In genomic region chr7:19256567-19256966, GRCm38 (mm10) we compare ENCODE assay signal across 21 mouse cellular contexts. TPM values are rescaled to one million over a fixed set of nuclear protein-coding genes. Genes with fewer than 3 reads are reported as not detected.
A peak's percentile ranks its signal among the peaks of the same experiment; 100 is the strongest.
DNase-seq lines count a peak whose midpoint lies in the region; ATAC-seq and TF ChIP-seq lines count a peak whose summit lies in the region.
"Had no signal": no experiment of that assay in that cellular context is flagged by ENCODE, and none has a peak within 500 bp of the region (broad histone marks: within the 10 kb centered on the region; RNA-seq: fewer than 3 reads in every experiment).

No protein-coding gene starts in this region.

- no peak overlapping the region for H3K9ac ChIP-seq in forebrain, embryonic 13.5 days
- H3K9ac ChIP-seq in forebrain, embryonic 15.5 days (replicated peaks): no peak overlapping the region
- H3K9ac ChIP-seq: embryonic facial prominence, embryonic 13.5 days; hindbrain, embryonic 13.5 days; limb, embryonic 13.5 days; lung, embryonic 14.5 days; neural tube, embryonic 15.5 days had no signal

- H3K4me2 ChIP-seq in forebrain, embryonic 13.5 days: no peak overlapping the region
- H3K4me2 ChIP-seq in forebrain, embryonic 15.5 days (replicated peaks): no peak overlapping the region
- H3K4me2 ChIP-seq: embryonic facial prominence, embryonic 13.5 days; heart, embryonic 11.5 days; hindbrain, embryonic 13.5 days; limb, embryonic 13.5 days; lung, embryonic 14.5 days; neural tube, embryonic 15.5 days had no signal

- TF ChIP-seq CTCF in E14TG2a.4 (conservative IDR thresholded peaks at IDR 0.05; ENCODE audit: low read length): no peak

- H3K36me3 ChIP-seq in E14TG2a.4 (ENCODE audit: insufficient read depth, low read length): peaks cover 52% of the 10 kb centered on the region
- H3K36me3 ChIP-seq in splenic B cell, adult 2 months (ENCODE audit: control insufficient read depth, insufficient read depth, low read length, poor library complexity, severe bottlenecking): peaks cover 22% of the 10 kb centered on the region
- H3K36me3 ChIP-seq in forebrain, embryonic 13.5 days (ENCODE audit: poor library complexity, severe bottlenecking): peaks cover 66% of the 10 kb centered on the region
- H3K36me3 ChIP-seq in midbrain, embryonic 10.5 days: peaks cover 69% of the 10 kb centered on the region
- peaks cover 49% of the 10 kb centered on the region for H3K36me3 ChIP-seq in forebrain, embryonic 15.5 days

- WGBS in forebrain, embryonic 13.5 days: 89% methylated on average over 7 of the region's 7 CpGs
- WGBS in midbrain, embryonic 10.5 days: 89% methylated on average over 7 of the region's 7 CpGs
- 92% methylated on average over 7 of the region's 7 CpGs for WGBS in forebrain, embryonic 15.5 days

- no peaks in the 10 kb centered on the region for H3K9me3 ChIP-seq in E14TG2a.4 (ENCODE audit: low read length)
- no peaks in the 10 kb centered on the region for H3K9me3 ChIP-seq in forebrain, embryonic 13.5 days (replicated peaks)
- H3K9me3 ChIP-seq in midbrain, embryonic 10.5 days (replicated peaks): no peaks in the 10 kb centered on the region
- no peaks in the 10 kb centered on the region for H3K9me3 ChIP-seq in forebrain, embryonic 15.5 days
- H3K9me3 ChIP-seq: embryonic facial prominence, embryonic 13.5 days; G1E; hindbrain, embryonic 13.5 days; limb, embryonic 13.5 days; neural tube, embryonic 15.5 days had no signal

- H3K27me3 ChIP-seq in E14TG2a.4 (ENCODE audit: insufficient read depth, low read length): no peaks in the 10 kb centered on the region
- no peaks in the 10 kb centered on the region for H3K27me3 ChIP-seq in splenic B cell, adult 2 months (ENCODE audit: control insufficient read depth, insufficient read depth, low read length, poor library complexity, severe bottlenecking)
- no peaks in the 10 kb centered on the region for H3K27me3 ChIP-seq in forebrain, embryonic 13.5 days
- no peaks in the 10 kb centered on the region for H3K27me3 ChIP-seq in midbrain, embryonic 10.5 days (ENCODE audit: low read depth, poor library complexity, severe bottlenecking)
- H3K27me3 ChIP-seq in forebrain, embryonic 15.5 days: no peaks in the 10 kb centered on the region
- H3K27me3 ChIP-seq: embryonic facial prominence, embryonic 13.5 days; hindbrain, embryonic 13.5 days; limb, embryonic 13.5 days; neural tube, embryonic 15.5 days had no signal

- peak; percentile 70 for ATAC-seq in granulocyte monocyte progenitor cell, adult 5-6 weeks (replicated peaks; ENCODE audit: poor library complexity, severe bottlenecking)
- ATAC-seq in forebrain, embryonic 13.5 days: no peak
- no peak for ATAC-seq in forebrain, embryonic 15.5 days (replicated peaks)

- H3K4me3 ChIP-seq in E14TG2a.4 (replicated peaks; ENCODE audit: low read length): peak overlapping the region; percentile 75; the same call in 1 of the 2 replicates
- H3K4me3 ChIP-seq in forebrain, embryonic 13.5 days: no peak overlapping the region
- H3K4me3 ChIP-seq in midbrain, embryonic 10.5 days: no peak overlapping the region
- no peak overlapping the region for H3K4me3 ChIP-seq in forebrain, embryonic 15.5 days
- H3K4me3 ChIP-seq: embryonic facial prominence, embryonic 13.5 days; gastrocnemius, adult 2 months; hindbrain, embryonic 13.5 days; limb, embryonic 13.5 days; myocyte; neural tube, embryonic 15.5 days had no signal

- peak; percentile 38 for DNase-seq in lung, postnatal 36 days
- DNase-seq in lung, postnatal 10 days: no peak
- peak; percentile 35 for DNase-seq in splenic B cell, adult 2 months (ENCODE audit: low read depth, low spot score)
- no peak for DNase-seq in midbrain, embryonic 10.5 days (ENCODE audit: low spot score)
- DNase-seq: cerebellum, adult 2 months; kidney, postnatal 4 days; lung, embryonic 14.5 days had no signal

- H3K27ac ChIP-seq in forebrain, embryonic 13.5 days: no peak overlapping the region
- H3K27ac ChIP-seq in midbrain, embryonic 10.5 days (replicated peaks): no peak overlapping the region
- H3K27ac ChIP-seq in forebrain, embryonic 15.5 days (replicated peaks): no peak overlapping the region
- H3K27ac ChIP-seq: hindbrain, embryonic 13.5 days; limb, embryonic 13.5 days; neural tube, embryonic 15.5 days had no signal

- peaks cover 63% of the 10 kb centered on the region for H3K4me1 ChIP-seq in E14TG2a.4 (replicated peaks; ENCODE audit: low read depth, low read length)
- H3K4me1 ChIP-seq in forebrain, embryonic 13.5 days: no peaks in the 10 kb centered on the region
- peaks cover 7% of the 10 kb centered on the region for H3K4me1 ChIP-seq in midbrain, embryonic 10.5 days
- no peaks in the 10 kb centered on the region for H3K4me1 ChIP-seq in forebrain, embryonic 15.5 days
- H3K4me1 ChIP-seq: hindbrain, embryonic 13.5 days; limb, embryonic 13.5 days; neural tube, embryonic 15.5 days had no signal

RNA-seq across cellular contexts. Expression of gene Vasp, which starts 15.1 kb away (rescaled TPM):
- total RNA-seq in granulocyte monocyte progenitor cell, adult 5-6 weeks (2014; fragmentation: Nextera tagmentation): 60.7 and 70.5 TPM in 2 replicates
- 52.8 and 63.3 TPM in 2 replicates for total RNA-seq in granulocyte monocyte progenitor cell, adult 5-6 weeks (2017)
- polyA plus RNA-seq in forebrain, embryonic 13.5 days (2015; fragmentation: Nextera tagmentation; extraction: Ambion mirVana): 31.0 and 32.7 TPM in 2 replicates
- 49.3 and 52.7 TPM in 2 replicates for polyA plus RNA-seq in midbrain, embryonic 10.5 days (2016; fragmentation: Nextera tagmentation; extraction: Ambion mirVana)
- 37.6 and 39.5 TPM in 2 replicates for polyA plus RNA-seq in forebrain, embryonic 15.5 days (2015; fragmentation: Nextera tagmentation; extraction: Ambion mirVana)

RNA-seq across cellular contexts. Expression of gene Ppm1n, which starts 23.3 kb away (rescaled TPM):
- total RNA-seq in granulocyte monocyte progenitor cell, adult 5-6 weeks (2014; fragmentation: Nextera tagmentation): not detected in 2 replicates
- total RNA-seq in granulocyte monocyte progenitor cell, adult 5-6 weeks (2017): not detected in 2 replicates
- 0.18 and 0.80 TPM in 2 replicates for polyA plus RNA-seq in forebrain, embryonic 13.5 days (2015; fragmentation: Nextera tagmentation; extraction: Ambion mirVana)
- polyA plus RNA-seq in midbrain, embryonic 10.5 days (2016; fragmentation: Nextera tagmentation; extraction: Ambion mirVana): 0.36 and 0.39 TPM in 2 replicates
- 0.19 and 0.31 TPM in 2 replicates for polyA plus RNA-seq in forebrain, embryonic 15.5 days (2015; fragmentation: Nextera tagmentation; extraction: Ambion mirVana)
- total RNA-seq: G1E had no signal
- polyA plus RNA-seq: embryonic facial prominence, embryonic 13.5 days; G1E; gonadal fat pad, adult 2 months; kidney, embryonic 14.5 days; limb, embryonic 13.5 days; lung, embryonic 14.5 days had no signal

RNA-seq across cellular contexts. Expression of gene Rtn2, which starts 25.9 kb away (rescaled TPM):
- total RNA-seq in granulocyte monocyte progenitor cell, adult 5-6 weeks (2014; fragmentation: Nextera tagmentation): not detected in 2 replicates
- total RNA-seq in granulocyte monocyte progenitor cell, adult 5-6 weeks (2017): not detected in 2 replicates
- 87.9 and 92.4 TPM in 2 replicates for polyA plus RNA-seq in forebrain, embryonic 13.5 days (2015; fragmentation: Nextera tagmentation; extraction: Ambion mirVana)
- 41.9 and 48.6 TPM in 2 replicates for polyA plus RNA-seq in midbrain, embryonic 10.5 days (2016; fragmentation: Nextera tagmentation; extraction: Ambion mirVana)
- polyA plus RNA-seq in forebrain, embryonic 15.5 days (2015; fragmentation: Nextera tagmentation; extraction: Ambion mirVana): 123 and 127 TPM in 2 replicates

RNA-seq across cellular contexts. Expression of gene Opa3, which starts 28.4 kb away (rescaled TPM):
- total RNA-seq in granulocyte monocyte progenitor cell, adult 5-6 weeks (2014; fragmentation: Nextera tagmentation): 20.7 and 35.1 TPM in 2 replicates
- 14.6 and 18.3 TPM in 2 replicates for total RNA-seq in granulocyte monocyte progenitor cell, adult 5-6 weeks (2017)
- polyA plus RNA-seq in forebrain, embryonic 13.5 days (2015; fragmentation: Nextera tagmentation; extraction: Ambion mirVana): 42.1 and 47.5 TPM in 2 replicates
- polyA plus RNA-seq in midbrain, embryonic 10.5 days (2016; fragmentation: Nextera tagmentation; extraction: Ambion mirVana): 51.0 and 51.9 TPM in 2 replicates
- polyA plus RNA-seq in forebrain, embryonic 15.5 days (2015; fragmentation: Nextera tagmentation; extraction: Ambion mirVana): 40.6 and 44.5 TPM in 2 replicates

RNA-seq across cellular contexts. Expression of gene Gpr4, which starts 44.2 kb away (rescaled TPM):
- not detected in 2 replicates for total RNA-seq in granulocyte monocyte progenitor cell, adult 5-6 weeks (2014; fragmentation: Nextera tagmentation)
- not detected in 2 replicates for total RNA-seq in granulocyte monocyte progenitor cell, adult 5-6 weeks (2017)
- polyA plus RNA-seq in forebrain, embryonic 13.5 days (2015; fragmentation: Nextera tagmentation; extraction: Ambion mirVana): 1.2 and 1.3 TPM in 2 replicates
- polyA plus RNA-seq in midbrain, embryonic 10.5 days (2016; fragmentation: Nextera tagmentation; extraction: Ambion mirVana): 2.4 and 2.6 TPM in 2 replicates
- 2.2 and 2.4 TPM in 2 replicates for polyA plus RNA-seq in forebrain, embryonic 15.5 days (2015; fragmentation: Nextera tagmentation; extraction: Ambion mirVana)

Comparison
In these comparisons a context has a peak if more than half of its experiments do, and no peak if none do; other contexts are left out.
1. DNase-seq: peak in lung, postnatal 36 days (single experiment) and splenic B cell, adult 2 months (single experiment); none in lung, postnatal 10 days (single experiment) and midbrain, embryonic 10.5 days (single experiment).